Mouse (Mus musculus) adipocyte (in vitro differentiated cells): ENCODE results near the gene Slc13a4.

Experiments used
- DNase-seq: peaks from one replicate; pipeline ENCODE4 v3.0.0-alpha.2; 2016; ENCODE audit warnings: low spot score

Slc13a4 gene

GRCm38 (mm10) chr6:35302581-35302980 is 5.3 kb downstream of the Slc13a4 start:
- DNase-seq: no peak

- no peak for DNase-seq
Observed at GRCm38 (mm10) chr6:35298323-35298722, 9.6 kb downstream of the Slc13a4 start.

- DNase-seq: no peak
Observed at GRCm38 (mm10) chr6:35297516-35298227, 10.3 kb downstream of the Slc13a4 start.

GRCm38 (mm10) chr6:35297001-35297400 is 10.9 kb downstream of the Slc13a4 start:
- peak; percentile 77 for DNase-seq

GRCm38 (mm10) chr6:35294964-35295363 is 13.0 kb downstream of the Slc13a4 start:
- DNase-seq: no peak

GRCm38 (mm10) chr6:35289676-35290075 is 18.3 kb downstream of the Slc13a4 start:
- DNase-seq: no peak

- no peak for DNase-seq
Observed at GRCm38 (mm10) chr6:35288920-35289319, 19.0 kb downstream of the Slc13a4 start.

GRCm38 (mm10) chr6:35288114-35288761 is 19.7 kb downstream of the Slc13a4 start:
- peak; percentile 90 for DNase-seq

GRCm38 (mm10) chr6:35279306-35279705 is 28.6 kb downstream of the Slc13a4 start:
- no peak for DNase-seq

- DNase-seq: no peak
Observed at GRCm38 (mm10) chr6:35277903-35278587, 29.9 kb downstream of the Slc13a4 start.

GRCm38 (mm10) chr6:35273391-35274082 is 34.4 kb downstream of the Slc13a4 start:
- peak; percentile 37 for DNase-seq

GRCm38 (mm10) chr6:35271868-35272765 is 35.8 kb downstream of the Slc13a4 start:
- no peak for DNase-seq

- no peak for DNase-seq
Observed at GRCm38 (mm10) chr6:35271094-35271855, 36.7 kb downstream of the Slc13a4 start.

GRCm38 (mm10) chr6:35269643-35270042 is 38.3 kb downstream of the Slc13a4 start:
- no peak for DNase-seq

GRCm38 (mm10) chr6:35268711-35269110 is 39.2 kb downstream of the Slc13a4 start:
- no peak for DNase-seq

- DNase-seq: no peak
Observed at GRCm38 (mm10) chr6:35265580-35266278, 42.2 kb downstream of the Slc13a4 start.

GRCm38 (mm10) chr6:35260531-35260930 is 47.4 kb downstream of the Slc13a4 start:
- no peak for DNase-seq

- DNase-seq: no peak
Observed at GRCm38 (mm10) chr6:35259526-35259925, 48.4 kb downstream of the Slc13a4 start.

GRCm38 (mm10) chr6:35258922-35259321 is 49.0 kb downstream of the Slc13a4 start:
- DNase-seq: no peak

- DNase-seq: no peak
Observed at GRCm38 (mm10) chr6:35257626-35258190, 50.2 kb downstream of the Slc13a4 start.
